Mouse (Mus musculus) heart, embryonic 11.5 days (tissue): ENCODE measurements around the gene Abhd17a. TPM values are rescaled to one million over a fixed set of nuclear protein-coding genes. Genes with fewer than 3 reads are reported as not detected.

ENCODE experiments used
- ATAC-seq: fragments of 200-750 bp; cut with Nextera tagmentation; replicated peaks from 2 replicates; pipeline ENCODE4 v1.8.0; 2017; ENCODE audit warnings: moderate library complexity; ENCODE audit not compliant: insufficient number of reproducible peaks, low FRiP score, low TSS enrichment
- H3K27ac ChIP-seq: fragments of 300-500 bp; sonication (generic); 2 replicates; pipeline ENCODE4 v1.5.1; 2014; ENCODE audit warnings: mild to moderate bottlenecking, low read depth, low read length
- H3K27me3 ChIP-seq: fragments of 300-500 bp; sonication (generic); 2 replicates; pipeline ENCODE4 v1.6.1; 2014; ENCODE audit warnings: mild to moderate bottlenecking, low read length, mixed read lengths; ENCODE audit not compliant: control insufficient read depth, insufficient read depth
- H3K36me3 ChIP-seq: fragments of 300-500 bp; sonication (generic); 2 replicates; pipeline ENCODE4 v1.6.1; 2014; ENCODE audit warnings: mild to moderate bottlenecking, low read length, moderate library complexity, mixed read lengths; ENCODE audit not compliant: control insufficient read depth, insufficient read depth
- H3K4me1 ChIP-seq: fragments of 300-500 bp; sonication (generic); 2 replicates; pipeline ENCODE4 v1.6.1; 2014; ENCODE audit warnings: low read length; ENCODE audit not compliant: control insufficient read depth, insufficient read depth
- H3K4me2 ChIP-seq: fragments of 300-500 bp; sonication (generic); 2 replicates; pipeline ENCODE4 v1.6.1; 2014; ENCODE audit warnings: mild to moderate bottlenecking, moderate library complexity
- H3K4me3 ChIP-seq: fragments of 300-500 bp; sonication (generic); 2 replicates; pipeline ENCODE4 v1.5.1; 2014; ENCODE audit warnings: low read depth, low read length
- H3K9ac ChIP-seq: fragments of 300-500 bp; sonication (generic); 2 replicates; pipeline ENCODE4 v1.6.1; 2014; ENCODE audit warnings: mild to moderate bottlenecking, low read depth, low read length, moderate library complexity
- H3K9me3 ChIP-seq: fragments of 300-500 bp; sonication (generic); replicated peaks from 2 replicates; pipeline ENCODE4 v1.6.1; 2016; ENCODE audit warnings: low read length; ENCODE audit not compliant: control insufficient read depth
- WGBS: fragments of 180-500 bp; shearing (Covaris S2); extraction: QIAGEN DNeasy Blood & Tissue Kit; methylation state at CpG from one replicate; pipeline ENCODE4 v1.1.7; 2014; ENCODE audit not compliant: insufficient replicate concordance; 5-methylcytosine and 5-hydroxymethylcytosine counted together
- polyA plus RNA-seq: library from polyadenylated mRNA; unstranded; fragments of >200 nt; fragmentation: Nextera tagmentation; extraction: Ambion mirVana; gene quantifications from 2 replicates; pipeline ENCODE4 v1.2.1, GENCODE M21; 2014

Gene Abhd17a
- polyA plus RNA-seq, 1 experiment from 2014 or later = 94.3 TPM

DNA sequence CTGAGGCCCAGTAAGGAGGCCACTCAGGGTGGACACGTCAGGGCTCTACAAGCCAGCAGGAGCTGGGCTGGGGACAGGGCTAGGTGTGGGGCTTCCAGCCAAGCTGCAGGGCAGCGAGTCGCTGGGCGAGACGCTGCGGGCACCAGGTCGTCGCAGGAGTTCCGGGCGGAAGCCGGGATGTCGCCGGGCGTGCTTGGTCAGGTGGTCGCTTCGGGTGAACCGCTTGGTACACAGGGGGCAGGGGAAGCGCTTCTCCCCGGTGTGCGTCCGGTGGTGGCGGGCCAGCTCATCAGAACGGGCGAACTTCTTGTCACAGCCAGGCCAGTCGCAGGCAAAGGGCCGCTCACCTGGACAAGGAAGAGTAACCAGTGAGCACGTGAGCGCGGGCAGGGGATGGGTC is 21.3 kb downstream of the Abhd17a start:
- Histone ChIP-seq H3K4me1 (peaks cover 35% of the 10 kb centered on the region), H3K4me3 (no peak overlapping the region), H3K27ac (no peak overlapping the region), H3K36me3 (0 out of 2 replicates have a peak, but pooled peaks cover 5% of the 10 kb centered on the region), H3K4me2 (no peak overlapping the region), H3K27me3 (no peaks in the 10 kb centered on the region), H3K9me3 (no peaks in the 10 kb centered on the region), H3K9ac (no peak overlapping the region)
- WGBS = 92% methylated on average over 29 of the region's 29 CpGs
- no peak for ATAC-seq

- Histone ChIP-seq H3K4me2 (no peak overlapping the region), H3K9me3 (no peaks in the 10 kb centered on the region), H3K4me1 (peaks cover 22% of the 10 kb centered on the region), H3K36me3 (0 out of 2 replicates have a peak, but pooled peaks cover 5% of the 10 kb centered on the region), H3K4me3 (no peak overlapping the region), H3K27ac (no peak overlapping the region), H3K9ac (no peak overlapping the region), H3K27me3 (no peaks in the 10 kb centered on the region)
- WGBS = 30% methylated on average over 17 of the region's 17 CpGs
- ATAC-seq = no peak
These were observed 23.6 kb downstream of the Abhd17a start for GRCm38 (mm10) chr10:80566375-80567092.

GRCm38 (mm10) chr10:80561116-80561944 is 28.8 kb downstream of the Abhd17a start, which contains the start of gene Rexo1:
Rexo1 (minus strand) TSS chr10:80561560.
- Histone ChIP-seq H3K9ac (peak within 1 kb of the TSS; percentile 97), H3K4me1 (peaks cover 28% of the 10 kb centered on the region), H3K27me3 (no peaks in the 10 kb centered on the region), H3K4me3 (peak within 1 kb of the TSS; percentile 100), H3K27ac (peak within 1 kb of the TSS; percentile 86), H3K4me2 (peak within 1 kb of the TSS; percentile 97), H3K36me3 (no peaks in the 10 kb centered on the region), H3K9me3 (no peaks in the 10 kb centered on the region)
- under 1% methylated on average over 72 of the region's 72 CpGs for WGBS
- ATAC-seq = peak; percentile 74; the same call in 1 of the 2 replicates

- WGBS = 1% methylated on average over 13 of the region's 13 CpGs
These were observed 29.5 kb downstream of the Abhd17a start for GRCm38 (mm10) chr10:80560621-80561020.

GRCm38 (mm10) chr10:80559431-80559830 is 30.7 kb downstream of the Abhd17a start:
- ATAC-seq = no peak
- H3K4me2 ChIP-seq = no peak overlapping the region
- 84% methylated on average over 7 of the region's 7 CpGs for WGBS
- no peak overlapping the region for H3K9ac ChIP-seq
- H3K27ac ChIP-seq = no peak overlapping the region
- peaks cover 34% of the 10 kb centered on the region for H3K4me1 ChIP-seq
- no peak overlapping the region; the same call in 1 of the 2 replicates for H3K4me3 ChIP-seq
- no peaks in the 10 kb centered on the region for H3K36me3 ChIP-seq
- H3K9me3 ChIP-seq = no peaks in the 10 kb centered on the region
- H3K27me3 ChIP-seq = no peaks in the 10 kb centered on the region

More at GRCm38 (mm10) chr10:80560621-80561020, 29.5 kb downstream of the Abhd17a start:
- no peak for ATAC-seq
- H3K4me3 ChIP-seq = peak overlapping the region; percentile 100
- peaks cover 28% of the 10 kb centered on the region for H3K4me1 ChIP-seq
- H3K36me3 ChIP-seq = no peaks in the 10 kb centered on the region
- no peak overlapping the region for H3K27ac ChIP-seq
- no peaks in the 10 kb centered on the region for H3K27me3 ChIP-seq
- no peaks in the 10 kb centered on the region for H3K9me3 ChIP-seq
- H3K9ac ChIP-seq = peak overlapping the region; percentile 97
- peak overlapping the region; percentile 97 for H3K4me2 ChIP-seq

GRCm38 (mm10) chr10:80557346-80557965 is 32.7 kb downstream of the Abhd17a start:
- H3K4me3 ChIP-seq = no peak overlapping the region
- ATAC-seq = no peak
- H3K9me3 ChIP-seq = no peaks in the 10 kb centered on the region
- no peak overlapping the region for H3K9ac ChIP-seq
- H3K4me2 ChIP-seq = no peak overlapping the region
- no peak overlapping the region for H3K27ac ChIP-seq
- H3K27me3 ChIP-seq = no peaks in the 10 kb centered on the region
- 30% methylated on average over 5 of the region's 5 CpGs for WGBS
- no peaks in the 10 kb centered on the region for H3K36me3 ChIP-seq
- peaks cover 47% of the 10 kb centered on the region for H3K4me1 ChIP-seq

DNA sequence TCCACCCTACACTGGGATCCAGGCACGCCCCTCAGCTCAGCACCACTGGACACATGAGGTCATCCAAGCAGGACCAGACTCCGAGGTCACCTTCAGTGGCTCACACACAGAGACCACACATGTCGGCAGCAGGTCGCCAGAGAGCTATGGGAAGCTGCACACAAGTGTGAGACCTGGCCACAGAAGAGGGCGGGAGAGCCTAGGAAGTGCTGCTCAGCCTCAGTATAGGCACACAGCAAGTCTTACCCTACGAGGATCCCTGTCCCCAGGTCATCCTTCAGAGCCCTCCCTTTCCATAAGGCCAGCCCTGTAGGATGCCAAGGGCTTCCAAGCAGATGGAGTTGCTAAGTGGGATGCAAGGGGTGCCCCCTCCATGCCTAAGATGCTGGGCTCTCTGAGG is 36.1 kb downstream of the Abhd17a start:
- Histone ChIP-seq H3K4me1 (peaks cover 35% of the 10 kb centered on the region), H3K36me3 (peaks cover 11% of the 10 kb centered on the region; the same call in 1 of the 2 replicates), H3K27me3 (no peaks in the 10 kb centered on the region), H3K27ac (peak overlapping the region; percentile 54; the same call in 1 of the 2 replicates), H3K9me3 (no peaks in the 10 kb centered on the region), H3K4me3 (no peak overlapping the region), H3K4me2 (peak overlapping the region; percentile 34), H3K9ac (peak overlapping the region; percentile 46; the same call in 1 of the 2 replicates)
- WGBS = 59% methylated on average over 6 of the region's 6 CpGs
- ATAC-seq = peak; percentile 11; the same call in 1 of the 2 replicates

DNA sequence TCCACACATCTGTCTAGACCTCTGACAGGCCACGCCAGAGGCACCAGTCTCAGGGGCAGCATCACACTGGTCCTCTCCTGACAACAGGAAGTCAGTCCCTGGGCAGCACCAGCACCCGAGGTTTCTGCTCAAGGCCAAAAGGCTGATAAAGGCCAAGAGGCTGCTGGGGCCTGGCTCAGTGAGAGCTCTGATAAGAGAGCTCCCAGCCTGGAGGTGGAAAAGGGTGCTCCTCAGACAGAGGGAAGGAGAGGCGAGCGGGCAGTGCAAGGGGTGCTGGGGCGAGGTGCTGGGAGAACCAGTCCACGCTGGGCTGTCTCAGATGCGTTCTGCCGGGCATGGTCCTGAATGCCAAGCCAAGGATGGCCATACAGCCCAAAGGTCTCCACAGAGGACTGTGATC is 36.6 kb downstream of the Abhd17a start:
- Histone ChIP-seq H3K4me1 (peaks cover 37% of the 10 kb centered on the region), H3K9ac (peak overlapping the region; percentile 46; the same call in 1 of the 2 replicates), H3K4me2 (peak overlapping the region; percentile 34), H3K27me3 (no peaks in the 10 kb centered on the region), H3K9me3 (no peaks in the 10 kb centered on the region), H3K36me3 (peaks cover 11% of the 10 kb centered on the region; the same call in 1 of the 2 replicates), H3K27ac (peak overlapping the region; percentile 54; the same call in 1 of the 2 replicates), H3K4me3 (no peak overlapping the region)
- ATAC-seq = peak; percentile 41; the same call in 1 of the 2 replicates
- WGBS = 57% methylated on average over 8 of the region's 8 CpGs
